Mouse (Mus musculus) limb, embryonic 11.5 days (tissue): Measurements from ENCODE around the gene Ttc17. TPM values are rescaled to one million over a fixed set of nuclear protein-coding genes. Genes with fewer than 3 reads are reported as not detected.
A peak's percentile ranks its signal among the peaks of the same experiment; 100 is the strongest.

Experiments used
- ATAC-seq: fragments of 200-750 bp; cut with Nextera tagmentation; 2 replicates; pipeline ENCODE4 v1.8.0; 2017; ENCODE audit warnings: low read depth; ENCODE audit not compliant: insufficient number of reproducible peaks, low FRiP score, low TSS enrichment
- DNase-seq: peaks from one replicate; pipeline ENCODE4 v3.0.0-alpha.2; 2015; ENCODE audit warnings: low spot score
- H3K27ac ChIP-seq: fragments of 300-500 bp; sonication (generic); replicated peaks from 2 replicates; pipeline ENCODE4 v1.5.1; 2014; ENCODE audit warnings: low read depth, mild to moderate bottlenecking, low read length
- H3K27me3 ChIP-seq: fragments of 300-500 bp; sonication (generic); 2 replicates; pipeline ENCODE4 v1.6.1; 2014; ENCODE audit warnings: mild to moderate bottlenecking, low read length, mixed read lengths; ENCODE audit not compliant: control insufficient read depth, insufficient read depth
- H3K36me3 ChIP-seq: fragments of 300-500 bp; sonication (generic); 2 replicates; pipeline ENCODE4 v1.6.1; 2014; ENCODE audit warnings: mild to moderate bottlenecking, low read length, moderate library complexity, mixed read lengths; ENCODE audit not compliant: control insufficient read depth, insufficient read depth
- H3K4me1 ChIP-seq: fragments of 300-500 bp; sonication (generic); 2 replicates; pipeline ENCODE4 v1.6.1; 2014; ENCODE audit warnings: low read length, mixed read lengths; ENCODE audit not compliant: control insufficient read depth, insufficient read depth
- H3K4me2 ChIP-seq: fragments of 300-500 bp; sonication (generic); 2 replicates; pipeline ENCODE4 v1.6.1; 2014; ENCODE audit warnings: low read depth, mild to moderate bottlenecking, moderate library complexity; ENCODE audit not compliant: severe bottlenecking
- H3K4me3 ChIP-seq: fragments of 300-500 bp; sonication (generic); 2 replicates; pipeline ENCODE4 v1.5.1; 2014; ENCODE audit warnings: low read depth, low read length
- H3K9ac ChIP-seq: fragments of 300-500 bp; sonication (generic); 2 replicates; pipeline ENCODE4 v1.6.1; 2014; ENCODE audit warnings: mild to moderate bottlenecking, low read length
- H3K9me3 ChIP-seq: fragments of 300-500 bp; sonication (generic); 2 replicates; pipeline ENCODE4 v1.6.1; 2016; ENCODE audit warnings: low read length; ENCODE audit not compliant: control insufficient read depth
- WGBS: fragments of 180-500 bp; shearing (Covaris S2); extraction: QIAGEN DNeasy Blood & Tissue Kit; methylation state at CpG from one replicate; pipeline ENCODE4 v1.1.7; 2014; 5-methylcytosine and 5-hydroxymethylcytosine counted together
- polyA plus RNA-seq: library from polyadenylated mRNA; unstranded; fragments of >200 nt; fragmentation: Nextera tagmentation; extraction: Ambion mirVana; gene quantifications from 2 replicates; pipeline ENCODE4 v1.2.1, GENCODE M21; 2014

Ttc17 gene
- polyA plus RNA-seq, 1 experiment from 2014 or later, result 13.2 TPM

DNA sequence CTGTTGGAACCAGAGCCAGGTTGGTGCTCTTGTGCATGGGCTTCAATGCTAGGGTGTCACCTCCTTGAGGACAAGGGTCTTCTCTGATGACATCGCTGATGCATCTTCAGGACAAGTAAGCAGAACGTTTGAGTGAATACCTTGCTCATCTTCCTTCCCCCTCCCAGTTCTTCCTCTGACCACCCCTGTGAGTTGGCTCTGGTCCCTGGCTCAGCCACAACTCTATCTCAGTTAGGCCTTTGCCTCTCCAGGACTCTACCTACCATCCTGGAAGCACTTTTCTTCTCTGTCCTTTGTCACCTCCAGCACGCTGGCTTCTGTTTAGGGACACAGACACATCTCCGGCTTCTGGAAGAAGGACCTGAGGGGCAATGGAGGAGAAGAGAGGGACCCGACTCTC is 126.9 kb downstream of the Ttc17 start:
- Histone ChIP-seq H3K9ac (no peak overlapping the region), H3K36me3 (no peaks in the 10 kb centered on the region), H3K4me1 (no peaks in the 10 kb centered on the region), H3K9me3 (no peaks in the 10 kb centered on the region), H3K27me3 (peaks cover 6% of the 10 kb centered on the region), H3K4me2 (no peak overlapping the region), H3K27ac (no peak overlapping the region), H3K4me3 (no peak overlapping the region)
- no peak for ATAC-seq
- WGBS, result 83% methylated on average over 5 of the region's 5 CpGs
- DNase-seq, result no peak

DNA sequence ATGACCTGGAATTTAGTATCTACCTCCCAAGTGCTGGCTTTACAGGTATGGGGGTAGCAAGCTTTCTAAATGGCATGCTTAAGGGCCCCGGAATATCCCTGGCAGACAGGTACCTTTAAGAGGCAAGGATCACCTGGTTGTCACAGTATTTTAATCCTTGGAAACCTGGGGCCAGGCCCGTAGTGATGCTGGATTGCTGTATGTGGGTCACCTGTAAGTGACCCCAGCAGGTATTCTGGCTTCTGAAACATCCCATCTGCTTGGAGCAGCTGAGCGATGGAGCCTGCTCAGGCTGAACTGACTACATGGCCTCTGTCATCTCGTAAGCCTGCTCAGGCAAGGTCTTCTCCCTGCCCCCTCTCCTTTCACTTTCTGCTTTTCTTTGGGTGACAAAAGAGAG is 130.4 kb downstream of the Ttc17 start:
- DNase-seq (no peak), ATAC-seq (no peak)
- 71% methylated on average over 4 of the region's 4 CpGs for WGBS
- peaks cover 18% of the 10 kb centered on the region for H3K27me3 ChIP-seq
- H3K9me3 ChIP-seq, result no peaks in the 10 kb centered on the region
- no peak overlapping the region for H3K27ac ChIP-seq
- no peaks in the 10 kb centered on the region for H3K36me3 ChIP-seq
- H3K9ac ChIP-seq, result no peak overlapping the region
- no peak overlapping the region for H3K4me2 ChIP-seq
- no peaks in the 10 kb centered on the region for H3K4me1 ChIP-seq
- H3K4me3 ChIP-seq, result no peak overlapping the region

DNA sequence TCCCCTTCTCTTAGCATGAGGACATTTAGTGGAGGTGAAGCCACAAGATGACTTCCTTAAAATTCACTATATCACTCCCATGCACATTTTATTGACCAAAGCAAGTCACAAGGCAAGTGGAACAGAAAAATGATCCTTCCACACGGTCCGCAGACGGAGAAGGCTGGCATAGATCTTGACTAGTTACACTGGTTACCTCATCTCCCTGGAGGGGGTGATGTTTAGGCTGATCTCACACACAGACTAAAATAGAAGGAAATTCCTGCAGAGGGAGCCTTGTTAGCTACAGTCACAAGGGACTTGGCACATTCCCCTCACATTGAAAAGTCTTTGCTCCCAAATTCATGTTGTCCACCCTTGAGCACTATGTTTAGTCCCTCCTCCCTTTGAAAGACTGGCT is 130.8 kb downstream of the Ttc17 start:
- DNase-seq (no peak), ATAC-seq (no peak)
- Histone ChIP-seq H3K4me1 (no peaks in the 10 kb centered on the region), H3K9me3 (no peaks in the 10 kb centered on the region), H3K4me3 (no peak overlapping the region), H3K27ac (no peak overlapping the region), H3K4me2 (no peak overlapping the region), H3K27me3 (peaks cover 18% of the 10 kb centered on the region), H3K9ac (no peak overlapping the region), H3K36me3 (no peaks in the 10 kb centered on the region)
- 88% methylated on average over 3 of the region's 3 CpGs for WGBS

DNA sequence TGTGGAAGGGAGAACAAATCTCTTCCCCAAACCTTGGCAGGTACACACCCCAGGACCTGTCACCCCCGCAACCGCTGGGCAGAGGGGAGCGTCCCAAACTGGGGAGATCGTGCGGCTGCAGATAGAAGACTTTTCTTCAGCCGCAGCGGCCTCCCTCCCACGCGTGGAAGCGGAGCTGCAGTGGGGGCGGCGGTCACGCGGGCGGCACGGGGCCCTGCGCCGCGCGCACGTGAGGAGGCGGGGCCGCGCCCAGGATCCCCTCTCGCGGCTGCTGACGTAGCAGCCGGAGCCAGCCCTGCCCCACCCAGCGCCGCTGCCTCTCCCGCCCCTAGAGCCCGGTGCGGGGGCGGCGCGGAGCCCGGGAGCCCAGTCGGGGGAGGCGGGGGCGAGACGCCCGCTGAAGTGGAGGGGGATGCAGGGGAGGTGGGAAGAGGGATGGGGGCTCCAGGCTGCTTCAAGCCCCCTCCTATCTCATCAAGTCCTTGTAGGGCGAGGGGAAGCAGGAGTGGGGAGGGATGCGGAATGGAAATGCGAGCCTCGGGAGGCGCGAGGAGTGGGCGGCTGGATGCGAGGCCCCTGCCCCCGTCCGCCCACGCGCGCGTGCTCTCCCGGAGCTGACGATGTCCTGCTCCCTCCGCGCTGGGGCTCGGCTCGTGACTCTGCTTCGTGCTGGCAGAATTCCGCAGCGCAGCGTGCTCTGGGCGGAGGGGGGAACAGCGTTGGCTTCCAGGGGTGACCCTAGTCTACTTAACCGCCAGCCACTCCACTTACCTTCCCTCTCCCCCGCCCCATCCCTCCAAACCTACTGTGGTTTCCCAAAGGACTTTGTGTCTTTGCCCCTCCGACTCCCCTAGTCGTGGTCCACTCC is 133.1 kb downstream of the Ttc17 start:
- Histone ChIP-seq H3K27me3 (peaks cover 18% of the 10 kb centered on the region), H3K36me3 (no peaks in the 10 kb centered on the region), H3K4me2 (peak overlapping the region; percentile 95), H3K9me3 (no peaks in the 10 kb centered on the region), H3K4me3 (peak overlapping the region; percentile 57), H3K27ac (no peak overlapping the region), H3K9ac (peak overlapping the region; percentile 63), H3K4me1 (no peaks in the 10 kb centered on the region)
- WGBS, result under 1% methylated on average over 65 of the region's 72 CpGs
- DNase-seq, result peak; percentile 62
- ATAC-seq, result peak; percentile 65; the same call in 1 of the 2 replicates

- H3K27me3 ChIP-seq, result peaks cover 24% of the 10 kb centered on the region
- no peak overlapping the region for H3K4me3 ChIP-seq
- H3K4me2 ChIP-seq, result no peak overlapping the region
- H3K27ac ChIP-seq, result no peak overlapping the region
- H3K9me3 ChIP-seq, result no peaks in the 10 kb centered on the region
- H3K4me1 ChIP-seq, result no peaks in the 10 kb centered on the region
- H3K36me3 ChIP-seq, result no peaks in the 10 kb centered on the region
- DNase-seq, result no peak
- no peak overlapping the region for H3K9ac ChIP-seq
- ATAC-seq, result no peak
- 92% methylated on average over 10 of the region's 10 CpGs for WGBS
Observed at GRCm38 (mm10) chr2:94271176-94271575, 135.3 kb downstream of the Ttc17 start.

DNA sequence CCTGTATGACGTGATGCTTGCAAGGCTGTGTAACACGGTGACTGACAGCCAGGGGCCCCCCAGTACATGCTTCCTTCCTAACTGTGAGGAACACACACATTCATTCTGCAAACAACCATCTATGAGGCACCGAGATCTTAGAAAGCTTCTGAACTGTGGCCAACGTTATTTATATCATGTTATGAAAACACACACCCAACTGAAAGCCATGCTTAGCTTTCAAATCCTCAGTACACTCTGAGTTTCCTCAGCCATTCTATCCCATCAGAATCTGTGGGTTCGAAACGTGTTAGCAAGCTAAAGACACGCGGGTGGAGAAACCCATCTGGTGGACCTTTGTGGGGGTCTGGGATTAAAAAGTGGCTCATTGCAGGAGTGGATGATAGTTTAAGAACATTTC is 137.7 kb downstream of the Ttc17 start:
- no peak overlapping the region for H3K4me3 ChIP-seq
- H3K4me2 ChIP-seq, result no peak overlapping the region
- peaks cover 23% of the 10 kb centered on the region for H3K27me3 ChIP-seq
- DNase-seq (no peak), ATAC-seq (no peak)
- no peak overlapping the region for H3K27ac ChIP-seq
- peaks cover 4% of the 10 kb centered on the region; the same call in 1 of the 2 replicates for H3K4me1 ChIP-seq
- H3K36me3 ChIP-seq, result no peaks in the 10 kb centered on the region
- no peak overlapping the region for H3K9ac ChIP-seq
- WGBS, result 86% methylated on average over 8 of the region's 8 CpGs
- no peaks in the 10 kb centered on the region for H3K9me3 ChIP-seq

DNA sequence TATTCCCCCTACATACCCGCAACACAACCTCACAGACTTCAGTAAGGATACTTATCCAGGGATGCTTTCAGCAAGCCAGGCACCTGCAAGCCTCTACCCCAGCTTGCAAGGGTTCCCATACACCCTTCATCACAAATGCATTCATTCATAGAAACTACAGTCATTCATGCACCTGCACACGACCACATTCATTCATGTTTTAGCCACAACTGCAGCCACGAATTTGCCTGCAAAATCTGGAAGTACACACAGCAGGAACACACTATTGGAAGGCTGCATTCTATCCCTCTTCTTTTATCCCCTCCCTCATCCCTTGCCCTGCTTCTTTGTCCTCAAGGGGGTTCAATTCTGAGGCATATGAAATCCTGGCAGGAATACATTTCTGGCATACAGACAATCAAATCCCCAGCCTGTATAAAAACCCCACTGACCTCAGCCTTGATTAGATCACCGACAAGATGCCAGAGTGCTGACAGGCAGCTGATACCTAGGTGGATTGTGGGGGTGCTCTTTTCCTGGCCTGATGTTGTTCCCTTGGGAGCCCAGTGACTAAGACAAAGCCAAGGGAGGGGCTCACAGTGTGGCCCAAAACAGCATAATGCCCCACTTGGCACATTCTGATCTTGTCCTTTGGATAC is 139.2 kb downstream of the Ttc17 start:
- DNase-seq, result no peak
- peaks cover 26% of the 10 kb centered on the region for H3K27me3 ChIP-seq
- WGBS, result 32% methylated on average over 4 of the region's 4 CpGs

GRCm38 (mm10) chr2:94266381-94267160 is 139.9 kb downstream of the Ttc17 start:
- peaks cover 4% of the 10 kb centered on the region; the same call in 1 of the 2 replicates for H3K4me1 ChIP-seq
- H3K27ac ChIP-seq, result no peak overlapping the region
- H3K27me3 ChIP-seq, result peaks cover 26% of the 10 kb centered on the region
- no peak overlapping the region for H3K4me3 ChIP-seq
- WGBS, result 22% methylated on average over 7 of the region's 7 CpGs
- no peaks in the 10 kb centered on the region for H3K36me3 ChIP-seq
- no peak for ATAC-seq
- no peak overlapping the region for H3K9ac ChIP-seq
- no peak for DNase-seq
- H3K4me2 ChIP-seq, result no peak overlapping the region
- H3K9me3 ChIP-seq, result no peaks in the 10 kb centered on the region

More for the DNA sequence above, 139.2 kb downstream of the Ttc17 start:
- ATAC-seq, result no peak
- no peak overlapping the region for H3K4me3 ChIP-seq
- no peak overlapping the region for H3K4me2 ChIP-seq
- peaks cover 4% of the 10 kb centered on the region; the same call in 1 of the 2 replicates for H3K4me1 ChIP-seq
- no peaks in the 10 kb centered on the region for H3K36me3 ChIP-seq
- H3K9ac ChIP-seq, result no peak overlapping the region
- H3K27ac ChIP-seq, result no peak overlapping the region
- H3K9me3 ChIP-seq, result no peaks in the 10 kb centered on the region
